ENCODE assay signal across 15 mouse cellular contexts in genomic region chr8:25307511-25307910, GRCm38 (mm10).
DNase-seq lines count a peak whose midpoint lies in the region; ATAC-seq and TF ChIP-seq lines count a peak whose summit lies in the region.
"Had no signal": no experiment of that assay in that cellular context is flagged by ENCODE, and none has a peak within 500 bp of the region (broad histone marks: within the 10 kb centered on the region; RNA-seq: fewer than 3 reads in every experiment).

No protein-coding gene starts in this region.

- no peak overlapping the region for H3K4me2 ChIP-seq in hindbrain, postnatal 0 days (ENCODE audit: low read depth, low read length)
- H3K4me2 ChIP-seq in hindbrain, embryonic 12.5 days (replicated peaks) = no peak overlapping the region
- no peak overlapping the region for H3K4me2 ChIP-seq in stomach, embryonic 14.5 days (replicated peaks; ENCODE audit: low read depth, low read length)
- no peak overlapping the region for H3K4me2 ChIP-seq in stomach, postnatal 0 days (replicated peaks; ENCODE audit: low read depth)
- H3K4me2 ChIP-seq: liver, embryonic 13.5 days had no signal

- peaks cover 7% of the 10 kb centered on the region for H3K4me1 ChIP-seq in hindbrain, postnatal 0 days (ENCODE audit: insufficient read depth, low read length)
- peaks cover 21% of the 10 kb centered on the region for H3K4me1 ChIP-seq in hindbrain, embryonic 12.5 days
- H3K4me1 ChIP-seq in stomach, embryonic 14.5 days (ENCODE audit: control insufficient read depth, insufficient read depth, low read length) = no peaks in the 10 kb centered on the region
- peaks cover 3% of the 10 kb centered on the region; the same call in 1 of the 2 replicates for H3K4me1 ChIP-seq in stomach, postnatal 0 days (replicated peaks; ENCODE audit: control insufficient read depth, insufficient read depth)

- peak overlapping the region; percentile 56; the same call in 1 of the 2 replicates for H3K27ac ChIP-seq in hindbrain, postnatal 0 days
- no peak overlapping the region for H3K27ac ChIP-seq in hindbrain, embryonic 12.5 days
- H3K27ac ChIP-seq in stomach, embryonic 14.5 days (ENCODE audit: low read length) = peak overlapping the region; percentile 22; the same call in 1 of the 2 replicates
- no peak overlapping the region for H3K27ac ChIP-seq in stomach, postnatal 0 days (replicated peaks)
- H3K27ac ChIP-seq: liver, embryonic 13.5 days had no signal

- TF ChIP-seq CTCF in hindbrain, postnatal 0 days (IDR thresholded peaks at IDR 0.05; ENCODE audit: low read depth) = no peak
- no peak for TF ChIP-seq CTCF in stomach, postnatal 0 days (IDR thresholded peaks at IDR 0.05; ENCODE audit: low read depth)

- 80% methylated on average over 11 of the region's 11 CpGs for WGBS in hindbrain, postnatal 0 days
- WGBS in hindbrain, embryonic 12.5 days = 77% methylated on average over 11 of the region's 11 CpGs
- WGBS in stomach, embryonic 14.5 days = 79% methylated on average over 11 of the region's 11 CpGs
- 69% methylated on average over 11 of the region's 11 CpGs for WGBS in stomach, postnatal 0 days

- no peak overlapping the region for H3K4me3 ChIP-seq in hindbrain, postnatal 0 days (ENCODE audit: low read length)
- no peak overlapping the region for H3K4me3 ChIP-seq in hindbrain, embryonic 12.5 days
- no peak overlapping the region for H3K4me3 ChIP-seq in stomach, embryonic 14.5 days (ENCODE audit: low read depth, low read length)
- no peak overlapping the region for H3K4me3 ChIP-seq in stomach, postnatal 0 days (ENCODE audit: low read depth, low read length)
- H3K4me3 ChIP-seq: liver, embryonic 13.5 days had no signal

- H3K36me3 ChIP-seq in hindbrain, postnatal 0 days (ENCODE audit: insufficient read depth, low read length) = no peaks in the 10 kb centered on the region
- no peaks in the 10 kb centered on the region for H3K36me3 ChIP-seq in hindbrain, embryonic 12.5 days
- no peaks in the 10 kb centered on the region for H3K36me3 ChIP-seq in stomach, embryonic 14.5 days (ENCODE audit: control insufficient read depth, insufficient read depth, low read length)
- no peaks in the 10 kb centered on the region for H3K36me3 ChIP-seq in stomach, postnatal 0 days (ENCODE audit: control insufficient read depth, insufficient read depth, low read length)
- H3K36me3 ChIP-seq: liver, embryonic 13.5 days had no signal

- peak; percentile 13 for DNase-seq in cerebellum, adult 11-12 months
- no peak for DNase-seq in cerebellum, adult 11 months
- no peak for DNase-seq in hindbrain, postnatal 0 days (ENCODE audit: low spot score)
- DNase-seq in stomach, postnatal 0 days (ENCODE audit: low spot score) = no peak
- DNase-seq in spleen, adult 12 weeks (ENCODE audit: low spot score) = no peak
- DNase-seq in layer of hippocampus, adult 18-20 months (ENCODE audit: low spot score in 2 of 2) = no peak
- DNase-seq: adrenal gland, adult 8-10 months; embryo, embryonic 11 days; kidney, adult 11 months; liver, embryonic 13.5 days; right cerebral cortex, adult 18-20 months; thymus, postnatal 4 days had no signal

- no peak overlapping the region for H3K9ac ChIP-seq in hindbrain, postnatal 0 days (replicated peaks; ENCODE audit: low read length)
- no peak overlapping the region for H3K9ac ChIP-seq in hindbrain, embryonic 12.5 days
- no peak overlapping the region for H3K9ac ChIP-seq in stomach, embryonic 14.5 days (replicated peaks; ENCODE audit: low read depth, low read length)
- H3K9ac ChIP-seq in stomach, postnatal 0 days (ENCODE audit: low read length) = no peak overlapping the region
- H3K9ac ChIP-seq: liver, embryonic 13.5 days had no signal

- no peaks in the 10 kb centered on the region for H3K27me3 ChIP-seq in hindbrain, postnatal 0 days (ENCODE audit: insufficient read depth, low read length)
- H3K27me3 ChIP-seq in hindbrain, embryonic 12.5 days = no peaks in the 10 kb centered on the region
- no peaks in the 10 kb centered on the region for H3K27me3 ChIP-seq in stomach, embryonic 14.5 days (ENCODE audit: control insufficient read depth, insufficient read depth, low read length)
- no peaks in the 10 kb centered on the region for H3K27me3 ChIP-seq in stomach, postnatal 0 days (ENCODE audit: control insufficient read depth, insufficient read depth, low read length)
- H3K27me3 ChIP-seq: liver, embryonic 13.5 days had no signal

- no peaks in the 10 kb centered on the region for H3K9me3 ChIP-seq in hindbrain, postnatal 0 days (ENCODE audit: low read length)
- no peaks in the 10 kb centered on the region for H3K9me3 ChIP-seq in hindbrain, embryonic 12.5 days (replicated peaks)
- H3K9me3 ChIP-seq in stomach, embryonic 14.5 days (ENCODE audit: control insufficient read depth, low read depth, low read length) = no peaks in the 10 kb centered on the region
- H3K9me3 ChIP-seq in stomach, postnatal 0 days (ENCODE audit: control insufficient read depth, low read length) = no peaks in the 10 kb centered on the region
- H3K9me3 ChIP-seq: liver, embryonic 13.5 days had no signal

- TF ChIP-seq EP300 in stomach, postnatal 0 days (optimal IDR thresholded peaks at IDR 0.05) = no peak

- no peak for ATAC-seq in hindbrain, postnatal 0 days
- no peak for ATAC-seq in hindbrain, embryonic 12.5 days (ENCODE audit: low FRiP score)
- no peak for ATAC-seq in stomach, embryonic 14.5 days (ENCODE audit: insufficient number of reproducible peaks, insufficient read depth, low FRiP score, low read depth)
- ATAC-seq in stomach, postnatal 0 days (ENCODE audit: low FRiP score, low TSS enrichment) = no peak
- ATAC-seq: forebrain, embryonic 16.5 days had no signal

Comparison
In these comparisons a context has a peak if more than half of its experiments do, and no peak if none do; other contexts are left out.
1. H3K27ac ChIP-seq: peak in hindbrain, postnatal 0 days (single experiment) and stomach, embryonic 14.5 days (single experiment); none in hindbrain, embryonic 12.5 days (single experiment) and stomach, postnatal 0 days (single experiment).